Mouse (Mus musculus) heart, adult 2 months (tissue): ENCODE data around the gene Map3k10. TPM values are rescaled to one million over a fixed set of nuclear protein-coding genes. Genes with fewer than 3 reads are reported as not detected.

Source experiments
- DNase-seq, 2 experiments: peaks; one replicate each; pipeline ENCODE4 v3.0.0; 2021
- H3K27ac ChIP-seq: fragments of 200-600 bp; 2 replicates; pipeline ENCODE4 v1.8.1; 2022
- H3K27me3 ChIP-seq: fragments of 200-500 bp; 2 replicates; pipeline ENCODE4 v1.6.1; 2012; ENCODE audit warnings: mild to moderate bottlenecking, low read length, inconsistent platforms, mixed read lengths; ENCODE audit not compliant: control insufficient read depth, insufficient read depth
- H3K36me3 ChIP-seq: fragments of 200-500 bp; 2 replicates; pipeline ENCODE4 v1.6.1; 2012; ENCODE audit warnings: low read length, inconsistent platforms; ENCODE audit not compliant: control insufficient read depth, insufficient read depth
- H3K4me1 ChIP-seq: fragments of 200-500 bp; 2 replicates; pipeline ENCODE4 v1.6.1; 2011; ENCODE audit warnings: low read length; ENCODE audit not compliant: control insufficient read depth, insufficient read depth
- H3K4me3 ChIP-seq: fragments of 200-600 bp; 2 replicates; pipeline ENCODE4 v1.8.1; 2022
- H3K79me2 ChIP-seq: fragments of 200-500 bp; replicated peaks from 2 replicates; pipeline ENCODE4 v1.6.1; 2012; ENCODE audit warnings: mild to moderate bottlenecking, inconsistent platforms, low read length, moderate library complexity, mixed read lengths; ENCODE audit not compliant: control insufficient read depth, insufficient read depth
- H3K9ac ChIP-seq: fragments of 200-500 bp; 2 replicates; pipeline ENCODE4 v1.6.1; 2012; ENCODE audit warnings: low read depth, mild to moderate bottlenecking, control low read depth, inconsistent platforms, low read length, mixed read lengths
- CTCF ChIP-seq: fragments of 200-600 bp; IDR thresholded peaks from 2 replicates; pipeline ENCODE4 v1.8.1; 2022; ENCODE audit warnings: antibody characterized with exemption, mild to moderate bottlenecking, moderate library complexity
- EP300 ChIP-seq: fragments of 200-500 bp; IDR thresholded peaks from 2 replicates; pipeline ENCODE4 v1.6.1; 2011; ENCODE audit warnings: low read depth, low read length, control low read depth; ENCODE audit not compliant: insufficient read depth
- POLR2A ChIP-seq: fragments of 200-500 bp; IDR thresholded peaks from 2 replicates; pipeline ENCODE4 v1.6.1; 2011; ENCODE audit warnings: mild to moderate bottlenecking, low read depth, low read length, control low read depth; ENCODE audit not compliant: insufficient read depth
- WGBS: fragments of 180-500 bp; shearing (Covaris S2); methylation state at CpG from one replicate; pipeline ENCODE4 v1.1.7; 2018; 5-methylcytosine and 5-hydroxymethylcytosine counted together
- intact Hi-C: fragments of 180-260 bp; cut with DNase I; formaldehyde crosslinking; loops from one replicate; pipeline ENCODE4 v1.15.1; 2025
- long read RNA-seq: library from polyadenylated mRNA; stranded (forward); transcript quantifications from one replicate; pipeline ENCODE4 v2.0.0, GENCODE M21; 2021
- polyA plus RNA-seq: library from polyadenylated mRNA; depleted of rRNA; stranded (reverse); fragments of >200 nt; gene quantifications from 2 replicates; pipeline ENCODE4 v1.2.3, GENCODE M21; 2012; rRNA removed
- total RNA-seq, 2 experiments: library from RNA; stranded (reverse); gene quantifications; 2 replicates each; pipeline ENCODE4 v1.2.3; 2021

Gene Map3k10
- 10 to 100 TPM; 20.6 to 21.7 TPM for total RNA-seq
- polyA plus RNA-seq: 13.5 and 14.6 TPM in 2 replicates
- long read RNA-seq, partial matches to known transcripts: 1 of 2 reads
- long read RNA-seq, other reads (novel, unspliced or antisense): 1 of 2 reads

GRCm38 (mm10) chr7:27674522-27675221, at the start of gene Map3k10:
Map3k10 (minus strand) TSS chr7:27674598.
- Histone ChIP-seq H3K4me3 (peak within 1 kb of the TSS; percentile 56), H3K79me2 (peaks cover 2% of the 10 kb centered on the region; the same call in 1 of the 2 replicates), H3K4me1 (peaks cover 8% of the 10 kb centered on the region), H3K27ac (peak within 1 kb of the TSS; percentile 95), H3K36me3 (no peaks in the 10 kb centered on the region), H3K9ac (peak within 1 kb of the TSS; percentile 86), H3K27me3 (no peaks in the 10 kb centered on the region)
- WGBS: 1% methylated on average over 28 of the region's 31 CpGs
- TF ChIP-seq CTCF: no peak
- 0 out of 2 replicates have a peak, but pooled peaks have one; percentile 19 for TF ChIP-seq EP300
- peak; percentile 23; the same call in 1 of the 2 replicates for TF ChIP-seq POLR2A
- DNase-seq: peak; percentile 95 to 97
- intact Hi-C loops: loop anchor here (2.0 to 10.0 kb wide), 2 partner anchors 14 to 320 kb away; partner anchors contain the start of genes Gm20479, Shkbp1 and Zfp607b

GRCm38 (mm10) chr7:27721951-27722350, 47.6 kb upstream of the Map3k10 start:
- no peaks in the 10 kb centered on the region for H3K4me1 ChIP-seq
- H3K9ac ChIP-seq: no peak overlapping the region
- intact Hi-C loops: no loop called here
- no peaks in the 10 kb centered on the region for H3K36me3 ChIP-seq
- no peak overlapping the region for H3K27ac ChIP-seq
- H3K79me2 ChIP-seq: no peaks in the 10 kb centered on the region
- no peak overlapping the region for H3K4me3 ChIP-seq
- TF ChIP-seq CTCF (no peak), EP300 (no peak), POLR2A (no peak)
- 87% methylated on average over 8 of the region's 8 CpGs for WGBS
- DNase-seq: no peak
- no peaks in the 10 kb centered on the region for H3K27me3 ChIP-seq

DNA sequence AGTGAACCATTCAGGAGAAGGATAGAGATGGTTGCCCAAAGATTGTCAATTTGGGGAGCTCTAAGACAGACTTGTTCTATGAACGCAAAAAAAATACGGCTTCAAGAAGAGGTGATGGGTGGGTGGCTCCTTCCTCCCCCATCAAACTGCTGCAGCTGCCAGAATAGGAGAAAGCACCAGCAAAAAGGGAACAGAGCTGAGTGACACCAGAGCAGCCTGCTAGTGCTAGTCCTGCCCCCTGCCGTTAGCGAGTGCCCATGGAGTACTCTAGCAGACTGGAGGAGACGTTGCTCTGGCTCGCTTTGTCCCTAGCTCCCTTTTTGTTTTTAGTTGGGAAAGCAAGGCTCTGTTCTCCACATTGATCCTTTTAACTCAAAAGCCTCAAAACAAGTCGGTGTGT, 36.0 kb upstream of the Map3k10 start:
- H3K4me1 ChIP-seq: no peaks in the 10 kb centered on the region
- no peak for DNase-seq
- H3K27ac ChIP-seq: no peak overlapping the region
- H3K36me3 ChIP-seq: no peaks in the 10 kb centered on the region
- no peaks in the 10 kb centered on the region for H3K27me3 ChIP-seq
- H3K9ac ChIP-seq: no peak overlapping the region
- intact Hi-C loops: no loop called here
- WGBS: 83% methylated on average over 7 of the region's 7 CpGs
- no peaks in the 10 kb centered on the region for H3K79me2 ChIP-seq
- H3K4me3 ChIP-seq: no peak overlapping the region
- TF ChIP-seq POLR2A: no peak
- no peak for TF ChIP-seq EP300
- TF ChIP-seq CTCF: no peak

GRCm38 (mm10) chr7:27696711-27697110, 22.3 kb upstream of the Map3k10 start:
- Histone ChIP-seq H3K4me1 (no peaks in the 10 kb centered on the region), H3K4me3 (no peak overlapping the region), H3K9ac (no peak overlapping the region), H3K27me3 (no peaks in the 10 kb centered on the region), H3K36me3 (no peaks in the 10 kb centered on the region), H3K27ac (no peak overlapping the region), H3K79me2 (no peaks in the 10 kb centered on the region)
- 64% methylated on average over 3 of the region's 3 CpGs for WGBS
- no peak for TF ChIP-seq CTCF
- no peak for TF ChIP-seq POLR2A
- TF ChIP-seq EP300: no peak
- intact Hi-C loops: no loop called here
- no peak for DNase-seq

DNA sequence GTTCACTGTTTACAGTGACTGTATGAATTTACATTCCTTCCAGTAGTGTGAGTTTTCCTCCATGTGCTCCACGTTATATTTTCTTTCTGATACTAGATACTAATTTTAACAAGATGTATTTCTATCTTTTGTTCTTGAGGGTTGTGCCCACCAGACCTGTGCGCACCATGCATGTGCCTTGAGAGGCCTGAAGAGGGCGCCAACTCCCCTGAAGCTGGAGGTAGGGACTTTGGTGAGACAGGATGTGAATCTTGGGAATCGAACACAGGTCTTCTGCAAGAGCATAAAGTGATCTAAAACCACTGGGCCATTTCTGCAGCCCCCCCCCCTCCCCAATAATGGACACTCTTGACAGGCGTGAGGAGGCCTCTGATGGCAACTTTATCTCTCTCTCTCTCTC, 16.7 kb upstream of the Map3k10 start:
- TF ChIP-seq EP300 (no peak), CTCF (peak; percentile 71)
- Histone ChIP-seq H3K4me3 (no peak overlapping the region), H3K79me2 (no peaks in the 10 kb centered on the region), H3K27me3 (no peaks in the 10 kb centered on the region), H3K27ac (no peak overlapping the region), H3K36me3 (no peaks in the 10 kb centered on the region), H3K9ac (no peak overlapping the region), H3K4me1 (no peaks in the 10 kb centered on the region; the same call in 1 of the 2 replicates)
- peak; percentile 21 to 35 for DNase-seq
- intact Hi-C loops: loop anchor here (2.0 kb wide), 1 partner anchor 34 kb away; no protein-coding TSS in a partner anchor
- 39% methylated on average over 5 of the region's 5 CpGs for WGBS

- intact Hi-C loops: loop anchor here (2.0 to 5.0 kb wide), 4 partner anchors 14 to 557 kb away; partner anchors contain the start of genes Akt2, Ltbp4 and Map3k10
- H3K9ac ChIP-seq: peak within 1 kb of the TSS; percentile 35
- TF ChIP-seq POLR2A (peak; percentile 74), CTCF (no peak), EP300 (peak; percentile 57; the same call in 1 of the 2 replicates)
- no peaks in the 10 kb centered on the region for H3K27me3 ChIP-seq
- no peaks in the 10 kb centered on the region for H3K79me2 ChIP-seq
- peak within 1 kb of the TSS; percentile 58 for H3K4me3 ChIP-seq
- peak within 1 kb of the TSS; percentile 47 for H3K27ac ChIP-seq
- DNase-seq: peak; percentile 85 to 95
- no peaks in the 10 kb centered on the region; the same call in 1 of the 2 replicates for H3K4me1 ChIP-seq
- no peaks in the 10 kb centered on the region for H3K36me3 ChIP-seq
- under 1% methylated on average over 19 of the region's 19 CpGs for WGBS
Observed at GRCm38 (mm10) chr7:27688815-27689612, 14.6 kb upstream of the Map3k10 start, which contains the start of gene Zfp607b. Zfp607b (plus strand) TSS chr7:27689340.
